Mouse (Mus musculus): Measurements from ENCODE around the gene Leap2.

The Leap2 gene

DNA sequence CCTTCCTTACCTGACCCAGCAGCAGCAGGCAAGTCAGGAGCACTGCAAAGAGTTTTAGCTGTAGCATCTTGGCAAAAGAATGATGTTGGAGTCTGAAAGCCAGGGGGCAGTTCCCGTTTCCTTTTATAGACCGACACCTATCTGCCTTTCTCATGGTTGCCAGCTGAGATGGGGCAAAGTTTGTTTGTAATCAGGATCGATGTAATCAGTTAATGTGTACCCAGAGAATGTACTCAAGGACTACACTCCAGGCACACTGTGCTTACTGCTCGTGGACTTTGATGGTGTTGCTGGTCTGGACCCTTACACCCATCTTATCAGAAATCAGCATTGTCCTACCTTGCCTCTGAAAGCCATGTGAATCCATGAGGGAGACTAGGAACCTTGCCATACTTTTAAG is at the start of gene Leap2:
Gene Leap2 (minus strand): TSS at position 135 of the 400 bp plus-strand sequence.
- in situ Hi-C loops (cut with MboI, MseI), result no loop called here

GRCm38 (mm10) chr11:53472709-53473108 is 49.7 kb upstream of the Leap2 start:
- in situ Hi-C loops (cut with MboI, MseI), result no loop called here

DNA sequence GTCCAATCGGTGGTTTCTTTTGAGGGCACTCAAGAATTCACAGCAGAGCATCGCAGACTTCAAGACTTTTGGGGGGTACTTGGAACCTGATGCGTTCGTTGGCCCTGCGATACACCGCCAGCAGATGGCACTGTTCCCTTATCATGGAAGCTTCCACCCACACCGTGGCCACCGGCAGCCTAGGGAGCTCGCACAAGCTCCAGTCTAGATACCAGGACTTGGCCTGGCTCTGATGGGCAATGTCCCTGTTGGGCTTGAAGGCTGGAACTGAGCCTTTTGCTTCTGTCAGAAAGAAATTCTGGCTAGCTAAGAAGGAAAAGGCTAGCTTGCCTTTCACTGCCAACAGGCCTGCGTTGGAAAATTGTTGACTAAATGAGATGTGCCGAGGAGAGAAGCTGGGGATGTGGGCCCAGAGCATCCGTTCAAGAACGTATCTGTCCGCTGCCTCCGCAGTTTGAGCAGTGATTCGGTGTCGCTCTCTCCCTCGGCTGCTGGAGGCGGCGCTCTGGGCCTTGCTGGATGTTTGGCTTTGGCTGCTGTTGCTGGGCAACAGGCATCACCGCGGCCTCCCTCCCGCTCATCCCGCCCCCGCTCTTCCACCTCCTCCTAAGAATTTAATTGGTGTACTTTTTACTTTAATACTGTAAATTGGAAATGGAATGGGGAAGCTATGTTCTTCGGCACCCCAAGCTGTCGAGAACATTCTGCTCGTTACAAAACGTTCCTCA is 47.2 kb upstream of the Leap2 start, which contains the start of gene Gm9837:
Gene Gm9837 (minus strand): TSS at position 512 of the 728 bp plus-strand sequence.
- in situ Hi-C loops (cut with MboI, MseI), result no loop called here

DNA sequence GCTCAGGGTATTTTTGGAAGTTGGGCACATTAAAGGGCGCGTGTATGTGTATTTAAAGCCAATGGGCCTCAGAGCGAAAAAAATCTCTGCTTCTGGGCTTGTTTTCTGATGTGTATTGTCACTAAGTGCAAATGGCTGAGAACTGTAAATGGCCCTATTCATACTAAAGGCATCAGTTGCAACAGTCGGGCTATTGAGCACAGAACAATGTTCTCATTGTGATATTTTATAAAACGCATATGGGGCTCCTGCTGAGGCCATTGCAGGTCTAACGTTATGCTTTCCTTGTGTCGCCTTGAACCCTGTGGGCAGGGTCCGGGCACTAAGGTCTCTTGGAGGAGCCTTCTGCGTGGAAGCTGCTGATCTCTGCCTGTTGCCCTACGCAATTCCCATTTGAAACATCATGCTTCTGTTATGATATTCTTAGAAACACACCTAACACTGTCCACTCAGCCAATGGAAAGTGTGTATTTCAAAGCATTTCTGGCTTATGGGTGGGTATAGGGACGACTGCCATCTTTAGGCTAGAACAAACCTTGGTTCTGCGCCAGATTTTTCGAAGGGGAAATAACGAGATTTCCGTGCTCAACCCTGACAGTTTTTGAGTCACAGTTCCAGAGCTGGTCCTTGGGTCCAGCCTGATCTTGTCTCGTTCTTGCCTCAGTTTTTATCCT is 46.5 kb upstream of the Leap2 start:
- in situ Hi-C loops (cut with MboI, MseI), result no loop called here

DNA sequence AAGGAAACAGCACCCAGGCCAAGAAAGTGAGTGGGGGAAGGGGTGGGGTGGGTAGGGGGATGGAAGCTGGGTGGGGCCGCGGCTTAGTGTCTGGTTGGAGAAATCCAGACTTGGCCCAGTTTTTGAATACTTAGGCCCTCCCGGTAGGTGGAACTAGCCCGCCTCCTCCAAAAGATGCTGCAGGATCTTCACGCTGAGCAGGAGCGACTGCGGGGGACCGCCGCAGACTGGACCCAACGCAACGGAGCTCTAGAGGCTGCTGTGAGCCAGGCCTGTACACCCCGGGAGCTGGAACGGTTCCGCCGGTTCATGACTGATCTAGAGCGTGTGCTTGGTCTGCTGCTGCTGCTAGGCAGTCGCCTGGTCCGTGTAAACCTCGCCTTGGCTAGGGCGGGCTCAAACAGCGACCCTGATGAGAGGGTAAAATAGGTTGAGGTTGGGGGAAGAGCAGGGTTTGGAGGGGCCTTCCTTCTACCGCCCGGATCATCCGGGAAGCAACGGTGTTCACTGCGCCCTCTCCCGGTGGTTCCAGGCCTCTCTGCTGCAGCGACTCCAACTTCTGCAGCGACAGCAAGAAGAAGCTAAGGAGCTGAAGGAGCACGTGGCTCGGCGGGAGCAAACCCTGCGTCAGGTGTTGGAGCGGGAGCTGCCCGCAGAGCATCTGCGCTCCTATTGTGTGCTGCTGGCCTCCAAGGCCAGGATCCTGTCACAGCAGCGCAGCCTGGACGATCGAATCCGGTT is 43.4 kb upstream of the Leap2 start:
- in situ Hi-C loops (cut with MboI, MseI), result no loop called here

DNA sequence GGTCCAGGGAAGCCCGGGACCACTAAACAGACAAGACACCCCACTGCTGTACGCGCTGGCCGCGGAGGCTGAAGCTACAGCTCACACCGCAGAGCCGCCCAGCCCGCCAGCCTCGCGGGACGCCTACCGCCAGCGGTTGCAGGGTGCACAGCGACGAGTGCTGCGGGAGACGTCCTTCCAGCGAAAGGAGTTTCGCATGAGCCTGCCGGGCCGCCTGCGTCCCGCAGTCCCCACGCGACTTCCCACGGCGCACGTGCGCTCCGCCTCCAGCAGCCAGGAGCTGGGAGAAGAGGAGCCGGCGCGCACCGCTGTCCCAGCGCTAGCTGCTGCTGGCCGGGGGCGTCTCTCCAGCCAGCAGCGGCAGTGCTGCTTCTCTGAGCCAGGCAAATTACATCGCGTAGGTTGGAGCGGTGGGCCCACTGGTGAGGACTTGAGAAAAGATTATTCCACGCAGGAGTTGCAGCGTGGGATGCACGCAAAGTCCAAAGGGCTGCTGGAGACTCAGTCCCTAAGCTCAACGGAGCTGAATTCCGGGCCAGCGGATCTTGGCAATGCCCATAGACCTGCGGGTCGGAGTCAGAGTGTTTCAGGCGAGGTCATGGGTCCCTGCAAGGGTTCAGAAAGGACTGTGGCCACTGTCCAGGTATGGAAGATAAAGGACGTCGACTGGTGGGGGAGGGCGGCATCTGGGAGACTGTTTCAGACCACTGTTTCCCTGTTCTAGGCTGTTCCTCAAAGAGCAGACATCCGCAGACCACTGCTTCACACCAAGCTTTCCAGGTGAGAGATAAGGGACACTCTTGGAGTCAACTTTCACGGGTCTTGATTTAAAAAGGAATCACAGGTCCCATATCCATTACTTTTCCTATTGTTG is 40.8 kb upstream of the Leap2 start:
- in situ Hi-C loops (cut with MboI, MseI), result no loop called here

DNA sequence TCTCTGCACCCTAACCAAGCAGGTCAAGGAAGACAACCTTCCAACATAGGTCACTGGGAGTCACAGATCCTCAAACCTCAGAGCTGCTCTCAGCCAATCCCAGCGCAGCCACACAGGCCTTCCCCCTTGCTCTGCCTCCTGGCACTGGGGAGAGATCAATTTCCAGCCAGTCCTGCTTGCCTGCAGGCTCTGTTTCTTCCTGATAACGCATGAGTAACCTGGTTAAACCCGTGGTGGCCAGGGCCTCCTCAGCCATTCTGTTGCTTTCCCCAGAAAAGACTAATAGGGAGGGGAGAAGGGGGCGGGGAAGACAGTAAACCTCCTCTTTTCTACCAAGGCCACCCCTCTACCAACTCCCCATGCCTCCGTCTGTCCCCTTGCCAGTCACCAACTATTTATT is 38.8 kb upstream of the Leap2 start:
- in situ Hi-C loops (cut with MboI, MseI), result no loop called here

DNA sequence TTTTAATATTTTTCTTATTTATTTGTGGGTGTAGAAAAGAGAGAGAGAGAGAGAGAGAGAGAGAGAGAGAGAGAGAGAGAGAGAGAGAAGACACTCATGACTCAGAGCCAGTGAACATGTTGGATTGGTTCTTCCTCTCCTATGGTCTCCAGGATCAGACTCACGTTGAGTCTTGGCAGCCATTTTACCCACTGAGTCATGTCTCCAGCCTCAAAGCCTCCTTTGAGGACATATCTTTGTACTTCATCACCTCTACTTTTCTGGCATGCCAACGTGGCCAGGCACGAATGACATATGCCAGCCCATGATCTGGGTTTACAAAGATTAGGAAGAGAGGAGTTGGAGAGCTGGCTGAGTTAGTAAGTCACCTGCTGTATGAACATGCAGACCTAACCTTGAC is 37.2 kb upstream of the Leap2 start:
- in situ Hi-C loops (cut with MboI, MseI), result no loop called here

GRCm38 (mm10) chr11:53458996-53459395 is 36.0 kb upstream of the Leap2 start:
- in situ Hi-C loops (cut with MboI, MseI), result no loop called here

DNA sequence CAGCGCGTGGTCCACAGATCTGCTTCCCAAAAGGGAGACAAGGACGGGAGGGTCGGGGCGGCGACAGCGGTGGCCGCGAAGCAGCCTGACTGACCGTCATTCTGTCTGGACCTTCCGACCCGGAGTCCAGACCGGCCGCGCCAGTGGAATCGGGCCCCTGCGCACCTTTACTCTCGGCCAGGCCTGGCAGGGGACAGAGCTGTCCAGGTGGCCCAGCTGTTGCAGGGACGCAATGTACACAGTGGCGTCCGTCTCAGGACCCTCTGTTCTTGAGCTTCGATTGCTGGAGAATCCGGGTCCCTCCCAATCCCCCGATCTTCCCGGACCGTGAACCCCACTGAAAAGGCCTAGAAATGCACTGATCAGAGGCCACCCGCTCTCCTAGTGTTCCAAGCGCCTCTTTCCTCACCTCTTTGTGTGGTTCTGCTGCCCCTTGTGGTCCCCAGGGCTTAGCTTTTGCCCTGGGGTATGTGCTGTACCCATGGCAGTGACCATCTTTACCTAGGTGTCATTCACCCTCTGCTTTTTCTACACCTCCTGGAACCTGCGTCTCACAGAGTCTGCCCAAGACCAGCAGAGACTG is 34.5 kb upstream of the Leap2 start:
- in situ Hi-C loops (cut with MboI, MseI), result no loop called here

DNA sequence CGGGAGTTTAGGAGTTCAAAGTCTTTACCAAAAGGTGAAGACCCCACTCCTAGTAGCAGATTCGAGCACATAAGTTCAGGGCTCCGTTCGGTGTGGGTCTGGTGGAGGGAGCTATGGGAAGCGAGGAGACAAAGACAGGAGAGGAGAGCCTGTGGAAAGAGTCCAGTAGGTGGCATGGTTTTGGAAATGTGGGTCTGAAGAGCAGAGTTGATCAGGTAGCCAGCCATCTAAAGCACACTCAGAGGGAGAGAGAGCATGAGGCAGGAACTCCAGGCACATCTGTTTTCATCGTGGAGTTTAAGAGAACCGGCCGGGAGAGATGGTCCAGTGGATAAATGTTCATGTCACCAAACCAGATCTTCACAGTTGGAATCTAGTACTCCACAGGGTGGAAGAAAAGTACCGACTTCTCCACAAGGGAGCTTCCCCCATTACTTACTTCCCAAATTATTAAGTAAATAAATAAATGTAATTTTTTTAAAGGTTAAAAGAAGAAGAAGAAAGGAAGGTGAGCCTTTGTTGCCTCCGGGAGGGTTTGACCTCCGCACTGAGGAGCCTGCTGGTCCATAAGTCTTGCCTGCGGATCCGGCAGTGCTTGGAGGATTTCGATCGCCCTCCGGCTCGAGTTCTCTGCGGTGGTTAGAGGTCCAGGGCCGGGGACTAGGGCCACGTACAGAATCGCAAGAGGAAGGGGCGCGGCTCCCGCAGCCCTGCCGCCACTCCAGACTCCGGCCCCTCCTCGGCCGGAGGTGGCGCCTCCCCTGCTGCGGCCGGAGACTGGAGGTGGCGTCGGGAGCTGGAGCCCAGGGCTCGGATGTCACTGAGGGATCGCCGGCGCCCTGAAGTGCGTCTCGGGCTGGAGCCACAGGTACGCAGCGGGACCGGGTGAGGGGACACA is 33.8 kb upstream of the Leap2 start, which contains the start of the genes Gm10447 and Shroom1:
Gene Gm10447 (minus strand): TSS at position 637 of the 898 bp plus-strand sequence.
Gene Shroom1 (plus strand): TSS at position 732 of the 898 bp plus-strand sequence.
- in situ Hi-C loops (cut with MboI, MseI), result no loop called here

DNA sequence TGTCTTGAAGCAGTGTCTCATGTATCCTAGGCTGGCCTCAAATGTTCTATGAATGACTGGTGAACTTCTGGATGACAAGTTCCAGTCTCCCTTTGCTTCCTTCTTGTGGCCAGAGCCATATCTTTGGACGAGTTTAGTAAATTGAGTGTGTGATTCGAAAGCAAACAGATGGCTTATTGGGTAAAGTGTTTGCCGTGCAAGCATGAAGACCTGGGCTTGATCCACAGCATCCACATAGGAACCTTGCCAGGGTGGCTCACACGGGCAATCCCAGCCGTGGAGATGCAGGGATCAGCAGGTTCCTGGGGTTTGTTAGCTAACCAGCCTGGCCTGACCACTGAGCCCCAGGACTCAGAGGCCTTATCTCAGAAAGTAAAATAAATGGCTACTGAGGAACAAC is 30.1 kb upstream of the Leap2 start:
- in situ Hi-C loops (cut with MboI, MseI), result no loop called here

GRCm38 (mm10) chr11:53452396-53452795 is 29.4 kb upstream of the Leap2 start:
- in situ Hi-C loops (cut with MboI, MseI), result no loop called here

- in situ Hi-C loops (cut with MboI, MseI), result no loop called here
Observed at GRCm38 (mm10) chr11:53451361-53451760, 28.4 kb upstream of the Leap2 start.

DNA sequence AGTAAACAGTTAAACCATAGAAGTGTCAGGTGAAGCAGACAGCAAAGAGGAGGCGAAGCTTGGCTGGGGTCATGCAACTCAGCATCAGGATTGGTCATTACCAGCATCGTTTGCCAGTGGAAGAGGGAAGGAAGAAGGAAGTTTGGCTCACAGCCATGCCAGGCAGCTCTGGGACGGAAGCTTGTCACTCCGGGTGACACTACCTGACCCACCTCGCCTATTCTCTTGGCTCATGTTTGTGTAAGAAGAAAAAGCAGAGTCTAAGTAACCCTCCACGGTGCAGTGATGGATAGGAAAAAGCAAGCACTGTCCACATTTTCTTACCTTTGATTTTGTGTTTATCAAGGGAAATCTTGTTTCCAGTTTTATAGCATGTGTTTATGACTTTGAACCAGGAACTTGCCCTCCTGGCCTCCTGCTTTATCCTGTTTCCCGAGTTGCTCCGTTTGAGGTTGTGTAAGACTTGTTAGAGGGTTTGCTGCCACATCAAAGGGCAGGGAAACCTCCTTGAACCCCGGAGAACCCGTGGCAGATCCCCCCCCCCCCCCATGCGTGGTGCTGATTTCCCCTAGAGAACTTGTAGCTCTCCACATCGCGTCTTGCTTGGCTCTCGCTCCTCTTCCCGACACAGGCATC is 27.2 kb upstream of the Leap2 start:
- in situ Hi-C loops (cut with MboI, MseI), result no loop called here

DNA sequence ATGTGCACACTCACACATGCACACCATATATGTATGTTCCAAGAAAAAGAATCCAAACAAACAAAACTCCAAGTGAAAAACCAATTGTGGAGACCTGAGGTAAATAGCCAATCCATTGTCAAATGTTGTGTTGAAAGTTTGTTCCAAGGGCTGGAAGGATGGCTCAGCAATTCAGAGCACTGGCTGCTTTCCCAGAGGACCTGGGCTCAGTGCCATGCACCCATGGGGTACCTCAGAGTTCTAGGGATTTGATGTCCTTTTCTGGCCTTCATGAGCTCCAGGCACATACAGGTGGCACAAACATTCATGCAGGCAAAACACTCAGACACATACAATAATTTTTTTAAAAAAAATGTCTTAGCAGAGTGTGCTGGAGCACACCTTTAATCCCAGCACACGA is 25.6 kb upstream of the Leap2 start:
- in situ Hi-C loops (cut with MboI, MseI), result no loop called here

GRCm38 (mm10) chr11:53447996-53448395 is 25.0 kb upstream of the Leap2 start:
- in situ Hi-C loops (cut with MboI, MseI), result no loop called here

DNA sequence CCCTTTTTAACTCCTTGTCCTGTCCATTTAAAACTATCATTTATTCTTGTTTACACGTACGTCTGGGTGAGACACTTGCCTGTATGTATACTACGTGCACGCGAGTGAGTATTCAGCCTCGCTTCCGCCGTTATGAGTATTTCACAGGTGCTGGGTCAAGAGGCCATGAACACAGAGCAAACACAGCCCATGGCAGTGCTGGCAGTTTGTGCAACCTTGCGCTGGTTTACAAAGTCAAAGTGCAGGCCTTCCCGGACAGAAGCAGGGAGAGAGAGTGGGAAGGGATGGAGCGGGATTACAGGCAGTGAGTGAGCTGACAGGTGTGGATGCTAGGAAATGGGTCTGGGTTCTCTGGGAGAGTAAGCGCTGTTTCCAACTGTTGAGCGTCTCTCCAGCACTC is 23.2 kb upstream of the Leap2 start:
- in situ Hi-C loops (cut with MboI, MseI), result no loop called here

GRCm38 (mm10) chr11:53445562-53445961 is 22.6 kb upstream of the Leap2 start:
- in situ Hi-C loops (cut with MboI, MseI), result no loop called here

DNA sequence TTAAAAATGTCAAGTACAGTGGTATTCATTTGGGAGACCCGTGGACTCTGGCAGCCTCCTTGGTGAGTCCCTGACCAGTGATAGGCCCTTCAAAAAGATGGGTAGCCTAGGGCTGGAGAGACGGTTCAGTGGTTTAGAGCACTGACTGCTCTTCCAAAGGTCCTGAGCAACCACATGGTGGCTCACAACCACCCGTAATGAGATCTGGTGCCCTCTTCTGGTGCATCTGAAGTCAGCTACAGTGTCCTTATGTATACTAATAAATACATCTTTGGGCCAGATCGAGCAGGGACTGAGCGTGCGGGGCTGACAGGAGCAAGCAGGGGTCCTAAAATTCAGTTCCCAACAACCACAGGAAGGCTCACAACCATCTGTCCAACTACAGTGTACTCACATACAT is 20.9 kb upstream of the Leap2 start:
- in situ Hi-C loops (cut with MboI, MseI), result no loop called here

All from regulatory T cell (primary cell).